Mouse (Mus musculus): ENCODE data around the gene Haus3. TPM values are rescaled to one million over a fixed set of nuclear protein-coding genes. Genes with fewer than 3 reads are reported as not detected.
A peak's percentile ranks its signal among the peaks of the same experiment; 100 is the strongest.

Gene Haus3
- polyA plus RNA-seq, 1 experiment: 25.8 TPM

DNA sequence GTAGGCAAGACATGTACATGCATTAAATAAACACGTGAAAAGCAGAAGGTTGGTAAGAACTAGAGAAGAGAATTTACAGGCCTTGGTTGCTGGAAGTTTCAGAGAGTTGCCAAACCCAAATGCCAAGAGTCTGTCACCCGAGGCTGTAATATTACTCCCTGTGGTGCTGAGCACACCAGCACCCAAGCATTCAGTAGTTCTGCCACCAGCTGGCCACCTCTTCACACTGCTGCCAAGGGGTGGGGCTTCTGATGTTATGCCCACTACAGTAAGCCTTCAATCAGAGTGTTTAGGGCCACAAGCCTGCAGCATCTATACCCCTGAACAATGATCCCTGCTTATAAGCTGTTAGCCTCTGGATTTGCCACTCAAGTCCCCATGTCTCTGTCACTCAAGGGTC, 32.1 kb upstream of the Haus3 start:
- TF ChIP-seq POLR2A (IDR thresholded peaks at IDR 0.05; ENCODE audit: borderline replicate concordance, low read depth, low read length) (no peak), CTCF (IDR thresholded peaks at IDR 0.05; ENCODE audit: low read depth, low read length) (no peak)
- no peak overlapping the region for H3K27ac ChIP-seq (ENCODE audit: insufficient read depth, low read depth, low read length)
- no peak overlapping the region for H3K4me3 ChIP-seq (ENCODE audit: insufficient read depth, low read length)
- H3K4me1 ChIP-seq (ENCODE audit: control insufficient read depth, insufficient read depth, low read length): no peaks in the 10 kb centered on the region

DNA sequence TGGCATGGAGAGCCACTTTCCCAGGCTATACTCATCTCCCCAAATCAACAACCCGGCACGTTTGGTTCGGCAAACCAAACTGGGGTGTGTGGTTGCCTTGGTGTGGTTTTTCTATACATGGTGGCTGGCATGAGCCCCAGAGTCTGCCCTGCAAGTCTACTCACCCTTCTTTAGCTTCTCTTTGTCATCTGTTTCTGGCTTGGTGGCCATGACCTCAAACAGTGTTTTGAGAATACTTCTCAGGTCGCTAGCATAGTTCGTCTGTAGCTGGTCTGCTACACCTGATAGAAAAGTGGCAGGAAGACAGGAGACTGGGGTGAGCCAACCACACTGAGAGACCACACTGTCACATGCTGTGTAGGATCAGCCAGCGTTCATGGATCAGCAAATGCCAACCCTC, 29.3 kb upstream of the Haus3 start:
- Histone ChIP-seq H3K27ac (ENCODE audit: insufficient read depth, low read depth, low read length) (no peak overlapping the region), H3K4me1 (ENCODE audit: control insufficient read depth, insufficient read depth, low read length) (peaks cover 11% of the 10 kb centered on the region), H3K4me3 (ENCODE audit: insufficient read depth, low read length) (no peak overlapping the region)
- TF ChIP-seq CTCF (IDR thresholded peaks at IDR 0.05; ENCODE audit: low read depth, low read length) (no peak), POLR2A (IDR thresholded peaks at IDR 0.05; ENCODE audit: borderline replicate concordance, low read depth, low read length) (no peak)

DNA sequence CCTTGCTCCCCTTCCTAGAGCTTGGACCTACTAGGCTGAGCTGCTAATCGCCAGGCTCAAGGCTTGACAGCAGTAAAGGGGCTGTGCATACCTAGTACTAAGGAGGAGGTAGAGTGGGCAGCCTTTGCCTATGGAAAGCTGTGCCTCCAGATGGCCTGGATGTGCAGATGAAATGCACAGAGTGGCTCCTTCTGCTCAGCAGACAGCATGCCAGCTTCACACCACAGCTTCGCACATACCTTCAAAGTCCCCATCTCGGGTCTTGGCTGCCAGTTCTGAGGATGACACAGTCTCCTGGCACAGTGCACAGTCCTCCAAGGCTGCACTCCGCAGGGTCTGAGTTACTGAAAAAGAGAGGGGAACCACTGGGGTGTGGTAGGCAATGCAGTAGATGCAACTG, 27.9 kb upstream of the Haus3 start:
- no peak overlapping the region for H3K27ac ChIP-seq (ENCODE audit: insufficient read depth, low read depth, low read length)
- TF ChIP-seq POLR2A (IDR thresholded peaks at IDR 0.05; ENCODE audit: borderline replicate concordance, low read depth, low read length) (no peak), CTCF (IDR thresholded peaks at IDR 0.05; ENCODE audit: low read depth, low read length) (no peak)
- peaks cover 11% of the 10 kb centered on the region for H3K4me1 ChIP-seq (ENCODE audit: control insufficient read depth, insufficient read depth, low read length)
- H3K4me3 ChIP-seq (ENCODE audit: insufficient read depth, low read length): no peak overlapping the region

DNA sequence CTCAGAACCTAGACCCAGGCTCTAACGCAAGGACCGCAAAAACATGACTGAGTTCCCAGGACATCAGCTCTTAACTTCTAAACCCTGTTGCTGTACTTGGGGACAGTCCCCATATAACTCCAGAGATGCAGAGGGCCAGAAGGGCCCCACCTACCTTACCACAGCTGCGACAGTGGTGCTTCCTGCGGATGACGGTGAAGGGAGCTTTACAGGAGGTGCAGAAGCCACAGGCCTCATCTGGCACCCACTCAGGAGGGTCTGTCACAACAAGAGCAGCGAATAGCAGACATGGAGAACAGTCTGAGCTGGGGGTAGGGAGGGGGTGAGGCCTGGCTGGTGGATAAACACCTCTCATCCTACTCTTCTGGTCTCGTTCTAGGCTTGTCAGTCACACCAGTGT, 27.1 kb upstream of the Haus3 start:
- Histone ChIP-seq H3K4me1 (ENCODE audit: control insufficient read depth, insufficient read depth, low read length) (peaks cover 13% of the 10 kb centered on the region), H3K27ac (ENCODE audit: insufficient read depth, low read depth, low read length) (no peak overlapping the region), H3K4me3 (ENCODE audit: insufficient read depth, low read length) (no peak overlapping the region)
- TF ChIP-seq CTCF (IDR thresholded peaks at IDR 0.05; ENCODE audit: low read depth, low read length) (no peak), POLR2A (IDR thresholded peaks at IDR 0.05; ENCODE audit: borderline replicate concordance, low read depth, low read length) (no peak)

DNA sequence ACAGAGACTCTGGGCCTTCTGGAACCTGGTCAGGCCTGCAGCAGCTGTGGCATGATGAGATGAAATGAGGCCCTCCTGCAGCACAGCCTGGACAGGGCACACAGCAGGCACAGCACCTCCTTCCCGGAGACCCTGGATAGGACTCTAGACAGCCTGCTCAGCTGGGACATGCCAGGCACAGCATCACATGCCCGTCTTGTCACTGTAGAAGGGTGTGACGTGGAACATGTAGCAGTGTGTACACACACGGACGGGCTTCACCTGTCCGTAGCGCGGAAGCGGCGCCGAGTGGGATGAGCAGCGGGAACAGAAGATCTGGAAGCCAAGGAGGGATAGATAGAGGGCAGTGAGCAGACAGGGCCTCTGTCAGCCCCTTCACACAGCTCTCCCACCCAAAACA, 26.5 kb upstream of the Haus3 start:
- Histone ChIP-seq H3K4me1 (ENCODE audit: control insufficient read depth, insufficient read depth, low read length) (peaks cover 18% of the 10 kb centered on the region), H3K27ac (ENCODE audit: insufficient read depth, low read depth, low read length) (no peak overlapping the region), H3K4me3 (ENCODE audit: insufficient read depth, low read length) (no peak overlapping the region)

DNA sequence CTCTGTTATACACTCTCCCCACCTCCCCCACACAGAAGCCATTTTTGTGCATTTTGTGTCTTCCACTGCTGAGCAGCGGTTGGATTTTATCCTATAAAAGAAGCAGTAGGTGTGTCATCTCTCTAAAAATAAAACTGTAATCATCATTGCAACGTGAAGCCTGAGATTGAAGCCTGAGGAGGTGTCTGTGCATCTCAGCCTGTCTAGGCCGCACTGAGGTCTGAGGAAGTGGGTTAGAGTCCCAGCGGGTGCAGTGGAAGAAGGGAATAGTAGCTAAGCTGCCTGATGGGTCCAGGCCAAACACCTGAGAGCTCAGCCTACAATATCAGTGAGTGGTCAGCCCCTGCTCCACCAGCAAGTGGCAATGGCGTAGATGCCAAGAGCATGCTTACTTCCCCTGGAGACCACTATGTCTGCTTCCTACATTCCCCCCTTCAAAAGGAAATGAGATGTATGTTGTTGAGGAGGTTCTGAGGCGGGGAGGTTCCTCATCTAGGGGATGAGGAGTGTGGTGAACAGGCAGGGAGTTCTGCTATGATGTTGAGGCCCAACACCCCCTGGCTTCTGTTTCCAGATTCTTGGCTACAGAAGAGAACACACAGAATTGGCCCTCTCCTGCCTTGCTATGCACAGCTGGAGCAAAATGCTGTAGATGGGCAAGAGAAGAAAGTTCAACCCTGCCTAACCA, 25.8 kb upstream of the Haus3 start:
- H3K27ac ChIP-seq (ENCODE audit: insufficient read depth, low read depth, low read length): no peak overlapping the region
- peaks cover 23% of the 10 kb centered on the region for H3K4me1 ChIP-seq (ENCODE audit: control insufficient read depth, insufficient read depth, low read length)
- TF ChIP-seq POLR2A (IDR thresholded peaks at IDR 0.05; ENCODE audit: borderline replicate concordance, low read depth, low read length) (no peak), CTCF (IDR thresholded peaks at IDR 0.05; ENCODE audit: low read depth, low read length) (no peak)
- H3K4me3 ChIP-seq (ENCODE audit: insufficient read depth, low read length): no peak overlapping the region

More for the DNA sequence above, 26.5 kb upstream of the Haus3 start:
- TF ChIP-seq POLR2A (IDR thresholded peaks at IDR 0.05; ENCODE audit: borderline replicate concordance, low read depth, low read length) (no peak), CTCF (IDR thresholded peaks at IDR 0.05; ENCODE audit: low read depth, low read length) (no peak)

DNA sequence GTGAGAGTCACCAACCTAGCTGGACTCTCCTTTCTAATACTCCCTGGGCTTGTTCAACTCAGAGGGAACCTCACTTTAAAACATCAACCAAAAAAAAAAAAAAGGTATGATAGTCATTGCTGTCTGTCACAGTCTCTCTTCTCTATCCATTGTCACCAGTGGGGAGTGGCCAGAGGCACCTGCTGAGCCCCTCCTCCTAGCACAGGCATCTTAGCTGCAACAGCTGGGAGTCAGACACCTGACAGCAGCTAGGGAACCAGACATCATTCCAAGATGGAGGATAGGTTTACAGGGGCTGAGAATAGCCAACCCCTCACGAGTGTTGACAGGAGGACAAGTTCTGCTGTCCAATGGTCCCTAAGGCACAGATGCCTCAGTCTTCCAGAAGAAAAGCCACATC, 25.1 kb upstream of the Haus3 start:
- no peak overlapping the region for H3K4me3 ChIP-seq (ENCODE audit: insufficient read depth, low read length)
- no peak for TF ChIP-seq POLR2A (IDR thresholded peaks at IDR 0.05; ENCODE audit: borderline replicate concordance, low read depth, low read length)
- TF ChIP-seq CTCF (IDR thresholded peaks at IDR 0.05; ENCODE audit: low read depth, low read length): no peak
- peaks cover 29% of the 10 kb centered on the region for H3K4me1 ChIP-seq (ENCODE audit: control insufficient read depth, insufficient read depth, low read length)
- H3K27ac ChIP-seq (ENCODE audit: insufficient read depth, low read depth, low read length): no peak overlapping the region

DNA sequence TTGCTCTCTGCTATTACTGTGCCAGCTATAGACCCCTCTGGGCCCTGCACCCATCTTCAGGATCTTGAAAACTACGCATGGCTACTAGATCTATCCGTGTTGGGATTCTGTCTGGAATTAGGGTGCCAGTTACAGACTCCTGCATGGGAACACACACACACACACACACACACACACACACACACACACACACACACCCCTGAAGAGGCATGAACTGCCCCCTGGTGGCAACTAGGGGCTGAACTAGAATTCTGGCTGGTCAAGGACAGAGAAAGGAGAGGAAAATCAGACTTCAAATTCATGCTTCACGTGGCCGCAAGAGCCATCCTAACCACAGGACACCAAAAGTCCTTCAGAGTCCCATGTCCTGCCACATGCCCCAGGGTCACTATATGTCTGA, 22.5 kb upstream of the Haus3 start:
- H3K27ac ChIP-seq (ENCODE audit: insufficient read depth, low read depth, low read length): no peak overlapping the region
- peaks cover 38% of the 10 kb centered on the region for H3K4me1 ChIP-seq (ENCODE audit: control insufficient read depth, insufficient read depth, low read length)
- no peak overlapping the region for H3K4me3 ChIP-seq (ENCODE audit: insufficient read depth, low read length)
- no peak for TF ChIP-seq CTCF (IDR thresholded peaks at IDR 0.05; ENCODE audit: low read depth, low read length)
- no peak for TF ChIP-seq POLR2A (IDR thresholded peaks at IDR 0.05; ENCODE audit: borderline replicate concordance, low read depth, low read length)

DNA sequence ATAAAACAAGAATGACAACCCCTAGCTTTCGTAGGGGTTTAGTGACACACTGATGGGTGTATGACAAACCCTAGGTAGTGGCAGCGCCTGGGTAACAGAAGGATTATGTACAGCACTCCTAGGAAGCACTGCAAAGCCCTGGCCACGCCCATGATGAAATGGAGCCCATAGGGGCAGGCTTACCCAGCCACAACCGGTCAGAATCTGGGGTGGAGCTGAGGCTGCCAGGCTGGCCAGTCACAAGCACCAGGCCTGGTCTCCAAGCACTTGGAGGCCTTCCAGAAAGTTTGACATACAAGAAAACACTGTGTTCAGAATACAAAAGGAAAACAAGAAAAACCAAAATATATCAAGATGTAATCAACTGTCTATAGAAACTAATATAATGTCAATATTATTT, 21.7 kb upstream of the Haus3 start:
- Histone ChIP-seq H3K4me1 (ENCODE audit: control insufficient read depth, insufficient read depth, low read length) (peaks cover 39% of the 10 kb centered on the region), H3K27ac (ENCODE audit: insufficient read depth, low read depth, low read length) (no peak overlapping the region)

DNA sequence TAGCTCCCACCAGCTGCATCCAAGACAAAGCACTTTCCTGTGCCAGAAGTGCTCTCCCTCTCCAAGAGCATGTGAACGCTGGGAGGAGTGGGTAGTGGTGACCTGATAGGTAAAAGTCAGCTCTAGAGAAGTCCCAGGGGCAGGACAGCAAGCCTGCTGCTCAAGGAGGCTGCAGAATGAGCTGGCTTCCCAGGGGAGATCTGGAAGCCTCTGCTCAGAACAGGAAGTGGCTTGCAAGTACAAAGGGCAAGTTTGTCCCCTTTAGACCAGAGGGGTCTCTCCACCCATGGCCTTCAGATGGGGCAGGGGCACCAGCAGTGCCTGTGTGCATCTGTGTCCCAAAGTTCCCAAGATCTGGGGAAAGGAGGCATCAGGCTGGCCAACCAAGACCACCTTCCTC, 20.2 kb upstream of the Haus3 start:
- TF ChIP-seq CTCF (IDR thresholded peaks at IDR 0.05; ENCODE audit: low read depth, low read length): no peak
- TF ChIP-seq POLR2A (IDR thresholded peaks at IDR 0.05; ENCODE audit: borderline replicate concordance, low read depth, low read length): no peak
- H3K4me3 ChIP-seq (ENCODE audit: insufficient read depth, low read length): no peak overlapping the region
- H3K4me1 ChIP-seq (ENCODE audit: control insufficient read depth, insufficient read depth, low read length): peaks cover 44% of the 10 kb centered on the region
- peak overlapping the region; percentile 82 for H3K27ac ChIP-seq (ENCODE audit: insufficient read depth, low read depth, low read length)

More for the DNA sequence above, 21.7 kb upstream of the Haus3 start:
- no peak for TF ChIP-seq POLR2A (IDR thresholded peaks at IDR 0.05; ENCODE audit: borderline replicate concordance, low read depth, low read length)
- no peak for TF ChIP-seq CTCF (IDR thresholded peaks at IDR 0.05; ENCODE audit: low read depth, low read length)
- no peak overlapping the region for H3K4me3 ChIP-seq (ENCODE audit: insufficient read depth, low read length)
